Mouse (Mus musculus) stomach, postnatal 0 days (tissue): ENCODE measurements around the gene Ms4a10.

Experiments
- CTCF ChIP-seq: IDR thresholded peaks from 2 replicates; pipeline ENCODE4 v1.5.1; 2016; ENCODE audit warnings: antibody characterized with exemption, low read depth, mild to moderate bottlenecking, moderate library complexity
- EP300 ChIP-seq: optimal IDR thresholded peaks from 2 replicates; pipeline ENCODE3; 2016; ENCODE audit warnings: antibody characterized with exemption

GRCm38 (mm10) chr19:10972660-10973059 lies 1.8 kb downstream of the Ms4a10 start:
- TF ChIP-seq CTCF (no peak), EP300 (no peak)
